Mouse (Mus musculus): ENCODE results near the gene Rbm4.

GRCm38 (mm10) chr19:4838526-4839140 lies 44.9 kb upstream of the Rbm4 start:
- TF ChIP-seq POLR2A (IDR thresholded peaks at IDR 0.05; ENCODE audit: low read depth, low read length) (no peak), CTCF (IDR thresholded peaks at IDR 0.05; ENCODE audit: extremely low read depth, insufficient read depth, insufficient read length, insufficient replicate concordance) (no peak)
